ENCODE assay signal across 21 mouse cellular contexts in the genomic region with DNA sequence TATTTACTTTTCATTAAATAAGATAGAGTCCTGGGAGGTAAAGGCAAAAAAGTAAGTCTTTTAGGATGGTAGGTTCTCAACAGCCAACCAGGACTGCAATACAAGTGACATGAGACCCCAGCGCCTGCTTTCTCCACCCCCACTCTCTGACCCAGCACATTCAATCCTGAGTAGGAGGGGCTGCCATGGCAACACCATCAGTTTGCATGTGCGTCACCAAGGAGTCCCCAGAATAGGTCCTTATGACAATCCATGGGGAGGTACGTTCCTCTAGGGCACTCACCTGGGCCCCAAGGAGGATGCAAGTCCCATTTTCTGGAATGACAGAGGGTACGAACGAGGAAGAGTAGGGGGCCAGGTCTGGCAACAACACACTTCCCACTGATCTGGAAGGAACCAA. TPM values are rescaled to one million over a fixed set of nuclear protein-coding genes. Genes with fewer than 3 reads are reported as not detected.
DNase-seq lines count a peak whose midpoint lies in the region; ATAC-seq and TF ChIP-seq lines count a peak whose summit lies in the region.
"Had no signal": no experiment of that assay in that cellular context is flagged by ENCODE, and none has a peak within 500 bp of the region (broad histone marks: within the 10 kb centered on the region; RNA-seq: fewer than 3 reads in every experiment).

No protein-coding gene starts in this region.

- no peaks in the 10 kb centered on the region for H3K36me3 ChIP-seq in hindbrain, postnatal 0 days (ENCODE audit: insufficient read depth, low read length)
- H3K36me3 ChIP-seq: embryonic facial prominence, embryonic 10.5 days; G1E; heart, embryonic 13.5 days; hindbrain, embryonic 12.5 days had no signal

- no peak for ATAC-seq in hindbrain, postnatal 0 days
- ATAC-seq: CD4-positive, CD25-positive, alpha-beta regulatory T cell, adult 4 months; forebrain, embryonic 14.5 days had no signal

- no peak overlapping the region for H3K27ac ChIP-seq in hindbrain, postnatal 0 days
- H3K27ac ChIP-seq: embryonic facial prominence, embryonic 10.5 days; gastrocnemius, adult 2 months; heart, embryonic 13.5 days; hindbrain, embryonic 12.5 days had no signal

- TF ChIP-seq CTCF in hindbrain, postnatal 0 days (IDR thresholded peaks at IDR 0.05; ENCODE audit: low read depth) = no peak

- H3K4me2 ChIP-seq in hindbrain, postnatal 0 days (ENCODE audit: low read depth, low read length) = no peak overlapping the region
- H3K4me2 ChIP-seq: heart, embryonic 13.5 days; hindbrain, embryonic 12.5 days had no signal

- intact Hi-C loops in left cerebral cortex, postnatal 14 days (cut with DNase I) = no loop called here
- intact Hi-C loops in left cerebral cortex, postnatal 4 days (cut with DNase I) = no loop called here

- no peaks in the 10 kb centered on the region for H3K27me3 ChIP-seq in hindbrain, postnatal 0 days (ENCODE audit: insufficient read depth, low read length)
- H3K27me3 ChIP-seq: hindbrain, embryonic 12.5 days had no signal

- 0 out of 2 replicates have a peak, but pooled peaks cover 4% of the 10 kb centered on the region for H3K4me1 ChIP-seq in hindbrain, postnatal 0 days (ENCODE audit: insufficient read depth, low read length)

- H3K9me3 ChIP-seq in hindbrain, postnatal 0 days (ENCODE audit: low read length) = no peaks in the 10 kb centered on the region
- H3K9me3 ChIP-seq: embryonic facial prominence, embryonic 10.5 days; G1E; heart, embryonic 13.5 days; hindbrain, embryonic 12.5 days had no signal

- 60% methylated on average over 5 of the region's 5 CpGs for WGBS in hindbrain, postnatal 0 days

- H3K9ac ChIP-seq in hindbrain, postnatal 0 days (replicated peaks; ENCODE audit: low read length) = no peak overlapping the region
- H3K9ac ChIP-seq: heart, embryonic 13.5 days; hindbrain, embryonic 12.5 days had no signal

- no peak overlapping the region for H3K4me3 ChIP-seq in hindbrain, postnatal 0 days (ENCODE audit: low read length)
- H3K4me3 ChIP-seq: embryonic facial prominence, embryonic 10.5 days; gastrocnemius, adult 2 months; heart, embryonic 13.5 days; hindbrain, embryonic 12.5 days had no signal

- DNase-seq in cerebellum, adult 11-12 months = peak; percentile 6
- no peak for DNase-seq in cerebellum, postnatal 25 days
- peak; percentile 61 to 65 for DNase-seq in left cerebral cortex, postnatal 14 days (ENCODE audit: low spot score in 2 of 2)
- no peak for DNase-seq in left cerebral cortex, postnatal 4 days
- DNase-seq in right cerebral cortex, postnatal 10 days (ENCODE audit: low spot score in 2 of 2) = peak; percentile 63 to 82
- no peak for DNase-seq in right cerebral cortex, postnatal 4 days
- DNase-seq in hindbrain, postnatal 0 days (ENCODE audit: low spot score) = no peak
- DNase-seq: adrenal gland, adult 8-10 months; adrenal gland, postnatal 36 days; B cell, adult 2 months; cerebellum, adult 18-20 months; cerebellum, adult 9-11 months; gastrocnemius, adult 2 months; gastrocnemius, postnatal 25 days; heart, postnatal 4 days had no signal

RNA-seq across cellular contexts. Expression of a gene that starts 5.1 kb away (rescaled TPM):
- total RNA-seq in left cerebral cortex, postnatal 14 days (2021) = 100 to 1,000 TPM in 1 of 2 experiments, 10 to 100 TPM in 1; 89.2 to 100 TPM
- 10 to 100 TPM; 31.9 to 37.2 TPM for total RNA-seq in left cerebral cortex, postnatal 4 days (2021)
- total RNA-seq in hindbrain, postnatal 0 days (2014; rRNA removed) = 37.8 TPM in 2 replicates
- polyA plus RNA-seq in hindbrain, postnatal 0 days (2015; fragmentation: Nextera tagmentation; extraction: Ambion mirVana) = 28.3 and 29.9 TPM in 2 replicates

RNA-seq across cellular contexts. Expression of a gene that starts 36.4 kb away (rescaled TPM):
- 10 to 100 TPM; 39.4 to 41.7 TPM for total RNA-seq in left cerebral cortex, postnatal 14 days (2021)
- total RNA-seq in left cerebral cortex, postnatal 4 days (2021) = 10 to 100 TPM; 36.3 to 37.4 TPM
- total RNA-seq in hindbrain, postnatal 0 days (2014; rRNA removed) = 17.9 and 36.7 TPM in 2 replicates
- 16.5 and 17.1 TPM in 2 replicates for polyA plus RNA-seq in hindbrain, postnatal 0 days (2015; fragmentation: Nextera tagmentation; extraction: Ambion mirVana)

Comparison
In these comparisons a context has a peak if more than half of its experiments do, and no peak if none do; other contexts are left out.
1. DNase-seq: peak in cerebellum, adult 11-12 months (single experiment), left cerebral cortex, postnatal 14 days (2 of 2) and right cerebral cortex, postnatal 10 days (2 of 2); none in cerebellum, postnatal 25 days (0 of 2), left cerebral cortex, postnatal 4 days (single experiment), right cerebral cortex, postnatal 4 days (single experiment) and hindbrain, postnatal 0 days (single experiment).